Mouse (Mus musculus) midbrain, embryonic 16.5 days (tissue): Measurements from ENCODE around the gene C1qtnf7. TPM values are rescaled to one million over a fixed set of nuclear protein-coding genes. Genes with fewer than 3 reads are reported as not detected.
A peak's percentile ranks its signal among the peaks of the same experiment; 100 is the strongest.

Source experiments
- ATAC-seq: fragments of 200-750 bp; cut with Nextera tagmentation; 2 replicates; pipeline ENCODE4 v1.8.0; 2017; ENCODE audit warnings: moderate TSS enrichment
- H3K27ac ChIP-seq: fragments of 300-500 bp; sonication (generic); 2 replicates; pipeline ENCODE4 v1.5.1; 2014; ENCODE audit warnings: mild to moderate bottlenecking, low read length, mixed read lengths
- H3K27me3 ChIP-seq: fragments of 300-500 bp; sonication (generic); 2 replicates; pipeline ENCODE4 v1.6.1; 2014; ENCODE audit warnings: low read depth, low read length, mixed read lengths; ENCODE audit not compliant: control insufficient read depth, insufficient read depth
- H3K36me3 ChIP-seq: fragments of 300-500 bp; sonication (generic); 2 replicates; pipeline ENCODE4 v1.6.1; 2014; ENCODE audit warnings: mild to moderate bottlenecking, low read length, moderate library complexity, mixed read lengths; ENCODE audit not compliant: control insufficient read depth, insufficient read depth
- H3K4me1 ChIP-seq: fragments of 300-500 bp; sonication (generic); 2 replicates; pipeline ENCODE4 v1.6.1; 2014; ENCODE audit warnings: mild to moderate bottlenecking, low read length, mixed read lengths; ENCODE audit not compliant: control insufficient read depth, insufficient read depth
- H3K4me2 ChIP-seq: fragments of 300-500 bp; sonication (generic); 2 replicates; pipeline ENCODE4 v1.6.1; 2014; ENCODE audit warnings: mild to moderate bottlenecking, low read length, mixed read lengths
- H3K4me3 ChIP-seq: fragments of 300-500 bp; sonication (generic); 2 replicates; pipeline ENCODE4 v1.5.1; 2014; ENCODE audit warnings: low read depth, mild to moderate bottlenecking, low read length, moderate library complexity, mixed read lengths
- H3K9ac ChIP-seq: fragments of 300-500 bp; sonication (generic); 2 replicates; pipeline ENCODE4 v1.6.1; 2014; ENCODE audit warnings: low read depth, low read length, mixed read lengths
- H3K9me3 ChIP-seq: fragments of 300-500 bp; sonication (generic); replicated peaks from 2 replicates; pipeline ENCODE4 v1.6.1; 2014; ENCODE audit warnings: mild to moderate bottlenecking, low read length, mixed read lengths; ENCODE audit not compliant: control insufficient read depth, poor library complexity, severe bottlenecking
- WGBS: fragments of 180-500 bp; shearing (Covaris S2); extraction: QIAGEN DNeasy Blood & Tissue Kit; methylation state at CpG from one replicate; pipeline ENCODE4 v1.1.7; 2014; 5-methylcytosine and 5-hydroxymethylcytosine counted together
- polyA plus RNA-seq: library from polyadenylated mRNA; unstranded; fragments of >200 nt; fragmentation: Nextera tagmentation; extraction: Ambion mirVana; gene quantifications from 2 replicates; pipeline ENCODE4 v1.2.1, GENCODE M21; 2015

The C1qtnf7 gene
- polyA plus RNA-seq, 1 experiment from 2014 or later = 1.1 TPM

GRCm38 (mm10) chr5:43663531-43663930 is 148.2 kb downstream of the C1qtnf7 start:
- H3K4me2 ChIP-seq = peak overlapping the region; percentile 44
- no peaks in the 10 kb centered on the region for H3K27me3 ChIP-seq
- H3K36me3 ChIP-seq = no peaks in the 10 kb centered on the region
- peaks cover 23% of the 10 kb centered on the region for H3K4me1 ChIP-seq
- no peak for ATAC-seq
- WGBS = 44% methylated on average over 6 of the region's 6 CpGs
- no peaks in the 10 kb centered on the region for H3K9me3 ChIP-seq
- H3K9ac ChIP-seq = no peak overlapping the region
- H3K27ac ChIP-seq = no peak overlapping the region
- H3K4me3 ChIP-seq = no peak overlapping the region; the same call in 1 of the 2 replicates

DNA sequence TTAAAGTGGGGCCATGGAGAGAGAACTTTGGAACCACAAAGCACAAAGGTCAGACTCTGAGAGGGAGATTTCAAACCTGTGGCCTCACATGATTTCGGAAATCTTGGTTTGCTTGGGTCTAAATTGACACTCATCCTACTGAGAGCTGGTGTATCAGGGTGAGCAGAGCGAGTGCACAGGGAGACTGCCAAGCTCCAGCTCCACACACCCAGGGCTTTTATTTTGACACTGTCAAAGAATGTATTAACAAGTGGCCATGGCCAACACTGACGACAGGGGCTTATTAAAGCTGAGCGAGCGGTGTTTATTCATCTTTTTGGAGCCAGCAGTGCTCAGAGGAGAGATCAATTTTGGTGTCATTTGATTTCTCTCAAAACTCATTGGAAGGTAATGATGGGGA is 149.8 kb downstream of the C1qtnf7 start:
- H3K9me3 ChIP-seq = no peaks in the 10 kb centered on the region
- peaks cover 26% of the 10 kb centered on the region for H3K4me1 ChIP-seq
- peak overlapping the region; percentile 22; the same call in 1 of the 2 replicates for H3K4me3 ChIP-seq
- H3K9ac ChIP-seq = no peak overlapping the region
- no peak for ATAC-seq
- no peaks in the 10 kb centered on the region for H3K27me3 ChIP-seq
- 0 out of 2 replicates have a peak overlapping the region, but pooled peaks have one; percentile 17 for H3K27ac ChIP-seq
- 9% methylated on average over 5 of the region's 5 CpGs for WGBS
- peak overlapping the region; percentile 47 for H3K4me2 ChIP-seq
- no peaks in the 10 kb centered on the region for H3K36me3 ChIP-seq

Other genes starting within 250 kb of the C1qtnf7 start
- 7.1 and 9.4 TPM in 2 replicates for gene Cc2d2a, start 146.8 kb downstream of the C1qtnf7 start, polyA plus RNA-seq